Mouse (Mus musculus) lung, postnatal 0 days (tissue): ENCODE results near the gene D230025D16Rik.

Source experiments
- CTCF ChIP-seq: IDR thresholded peaks from 2 replicates; pipeline ENCODE4 v1.5.1; 2016; ENCODE audit warnings: antibody characterized with exemption, mild to moderate bottlenecking
- EP300 ChIP-seq: IDR thresholded peaks from 2 replicates; pipeline ENCODE4 v1.6.1; 2016; ENCODE audit warnings: antibody characterized with exemption, mild to moderate bottlenecking, control low read depth

GRCm38 (mm10) chr8:105266775-105267174, 41.8 kb downstream of the D230025D16Rik start:
- TF ChIP-seq CTCF (no peak), EP300 (no peak)
